Mouse (Mus musculus) limb, embryonic 15.5 days (tissue): Measurements from ENCODE around the gene Atp9a. TPM values are rescaled to one million over a fixed set of nuclear protein-coding genes. Genes with fewer than 3 reads are reported as not detected.

Experiments
- ATAC-seq: fragments of 200-750 bp; cut with Nextera tagmentation; 2 replicates; pipeline ENCODE4 v1.8.0; 2017; ENCODE audit warnings: low read depth, moderate TSS enrichment; ENCODE audit not compliant: insufficient number of reproducible peaks, low FRiP score, low TSS enrichment
- H3K27ac ChIP-seq: fragments of 300-500 bp; sonication (generic); 2 replicates; pipeline ENCODE4 v1.5.1; 2015; ENCODE audit warnings: moderate library complexity, mild to moderate bottlenecking, inconsistent platforms
- H3K27me3 ChIP-seq: fragments of 300-500 bp; sonication (generic); 2 replicates; pipeline ENCODE4 v1.6.1; 2015; ENCODE audit warnings: inconsistent platforms
- H3K36me3 ChIP-seq: fragments of 300-500 bp; sonication (generic); 2 replicates; pipeline ENCODE4 v1.6.1; 2015; ENCODE audit warnings: inconsistent platforms
- H3K4me1 ChIP-seq: fragments of 300-500 bp; sonication (generic); 2 replicates; pipeline ENCODE4 v1.6.1; 2015; ENCODE audit warnings: inconsistent platforms
- H3K4me2 ChIP-seq: fragments of 300-500 bp; sonication (generic); 2 replicates; pipeline ENCODE4 v1.6.1; 2015; ENCODE audit warnings: mild to moderate bottlenecking, inconsistent platforms
- H3K4me3 ChIP-seq: fragments of 300-500 bp; sonication (generic); 2 replicates; pipeline ENCODE4 v1.5.1; 2015; ENCODE audit warnings: mild to moderate bottlenecking, inconsistent platforms
- H3K9ac ChIP-seq: fragments of 300-500 bp; sonication (generic); 2 replicates; pipeline ENCODE4 v1.6.1; 2015; ENCODE audit warnings: inconsistent platforms
- H3K9me3 ChIP-seq: fragments of 300-500 bp; sonication (generic); 2 replicates; pipeline ENCODE4 v1.6.1; 2016; ENCODE audit warnings: inconsistent platforms
- WGBS: fragments of 180-500 bp; shearing (Covaris S2); methylation state at CpG from one replicate; pipeline ENCODE4 v1.1.7; 2015; 5-methylcytosine and 5-hydroxymethylcytosine counted together
- polyA plus RNA-seq: library from polyadenylated mRNA; unstranded; fragments of >200 nt; fragmentation: Nextera tagmentation; extraction: Ambion mirVana; gene quantifications from 2 replicates; pipeline ENCODE4 v1.2.1, GENCODE M21; 2015

Atp9a gene
- polyA plus RNA-seq, 1 experiment from 2014 or later: 24.6 TPM

DNA sequence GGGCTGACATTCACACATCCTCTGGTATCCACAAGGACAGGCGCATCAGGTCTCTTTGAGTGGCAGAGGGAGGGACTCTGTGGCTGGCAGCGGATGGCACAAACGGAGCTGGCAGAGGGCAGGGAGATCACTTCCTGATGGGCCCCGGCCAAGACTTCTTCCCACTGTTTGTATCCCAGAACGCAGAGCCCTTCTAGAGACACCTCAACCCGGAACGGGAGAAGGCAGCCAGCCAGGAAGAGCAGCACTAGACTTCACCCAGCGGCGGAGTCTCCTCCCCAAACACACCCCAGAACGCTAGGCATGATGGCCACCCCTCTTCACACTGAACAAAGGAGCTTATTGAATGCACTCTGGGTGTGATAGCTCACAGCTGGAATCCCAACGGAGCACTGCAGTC lies 8.2 kb downstream of the Atp9a start:
- no peak overlapping the region for H3K9ac ChIP-seq
- 62% methylated on average over 11 of the region's 11 CpGs for WGBS
- no peak for ATAC-seq

DNA sequence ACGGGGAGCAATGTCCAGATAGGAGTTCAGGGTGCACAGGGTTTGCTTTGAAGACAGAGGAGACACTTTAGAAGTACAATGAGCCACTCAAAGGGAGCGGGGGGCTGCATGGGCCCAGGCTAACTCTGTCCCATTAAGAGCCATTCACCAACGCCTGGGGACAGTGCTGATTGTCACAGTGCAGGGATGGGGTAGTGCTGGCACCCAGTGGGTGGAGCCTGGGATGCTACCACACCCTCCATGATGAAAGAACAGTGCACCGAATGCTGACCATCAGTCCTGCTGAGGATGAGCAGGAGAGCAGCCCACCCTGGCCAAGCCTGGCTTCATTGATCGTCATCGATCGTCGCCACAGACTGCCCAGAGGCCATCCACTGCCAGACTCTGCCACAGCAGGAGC lies 11.0 kb downstream of the Atp9a start:
- Histone ChIP-seq H3K9ac (no peak overlapping the region), H3K27ac (no peak overlapping the region), H3K4me3 (no peak overlapping the region), H3K27me3 (no peaks in the 10 kb centered on the region), H3K36me3 (no peaks in the 10 kb centered on the region; the same call in 1 of the 2 replicates), H3K9me3 (no peaks in the 10 kb centered on the region), H3K4me2 (no peak overlapping the region), H3K4me1 (0 out of 2 replicates have a peak, but pooled peaks cover 3% of the 10 kb centered on the region)
- 73% methylated on average over 8 of the region's 8 CpGs for whole genome bisulfite sequencing
- ATAC-seq: no peak

More for the DNA sequence above, 8.2 kb downstream of the Atp9a start:
- Histone ChIP-seq H3K4me1 (no peaks in the 10 kb centered on the region), H3K36me3 (no peaks in the 10 kb centered on the region), H3K27me3 (no peaks in the 10 kb centered on the region), H3K27ac (no peak overlapping the region), H3K4me2 (no peak overlapping the region), H3K9me3 (no peaks in the 10 kb centered on the region), H3K4me3 (no peak overlapping the region)

DNA sequence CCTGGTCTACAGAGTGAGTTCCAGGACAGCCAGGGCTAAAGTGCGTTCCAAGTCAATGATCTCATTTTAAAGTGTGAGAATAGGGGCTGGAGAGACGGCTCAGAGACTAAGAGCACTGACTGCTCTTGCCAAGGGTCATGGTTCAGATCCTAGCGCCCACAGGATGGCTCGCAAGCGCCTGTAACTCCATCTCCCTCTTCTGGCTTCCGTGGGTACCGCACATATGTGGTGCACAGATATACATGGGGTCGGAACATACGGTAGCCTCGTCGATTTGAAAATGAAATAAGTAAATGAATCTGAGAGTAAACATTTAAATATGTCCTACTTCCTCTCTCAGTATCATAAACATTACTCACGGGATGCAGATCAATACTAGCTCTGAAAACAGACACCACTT lies 12.5 kb downstream of the Atp9a start:
- no peaks in the 10 kb centered on the region for H3K9me3 ChIP-seq
- no peak overlapping the region for H3K4me3 ChIP-seq
- no peak overlapping the region for H3K9ac ChIP-seq
- H3K36me3 ChIP-seq: no peaks in the 10 kb centered on the region; the same call in 1 of the 2 replicates
- H3K27me3 ChIP-seq: no peaks in the 10 kb centered on the region
- H3K4me2 ChIP-seq: no peak overlapping the region
- no peak overlapping the region for H3K27ac ChIP-seq
- no peak for ATAC-seq
- WGBS: 84% methylated on average over 12 of the region's 12 CpGs
- H3K4me1 ChIP-seq: 0 out of 2 replicates have a peak, but pooled peaks cover 8% of the 10 kb centered on the region

DNA sequence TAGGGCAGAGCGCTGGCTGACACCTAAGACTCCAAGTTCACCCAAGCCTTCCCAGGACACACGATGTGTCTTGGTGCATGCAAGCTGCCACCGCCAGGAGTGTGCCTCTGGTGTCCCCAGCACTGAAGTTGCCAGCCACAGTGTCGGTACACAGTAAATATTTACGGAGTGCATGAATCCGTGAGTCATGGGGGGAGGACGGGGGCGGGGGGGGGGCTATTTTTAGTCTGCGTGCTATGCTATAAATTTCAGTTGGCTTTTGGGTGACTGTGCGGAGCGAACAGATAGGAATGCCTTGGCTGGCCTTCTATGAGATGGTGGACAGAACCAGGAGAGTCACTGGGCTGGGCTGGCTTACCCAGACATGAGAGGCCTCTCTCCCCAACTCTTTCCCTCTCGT lies 14.2 kb downstream of the Atp9a start:
- Histone ChIP-seq H3K4me3 (no peak overlapping the region), H3K36me3 (no peaks in the 10 kb centered on the region; the same call in 1 of the 2 replicates)
- no peak for ATAC-seq

DNA sequence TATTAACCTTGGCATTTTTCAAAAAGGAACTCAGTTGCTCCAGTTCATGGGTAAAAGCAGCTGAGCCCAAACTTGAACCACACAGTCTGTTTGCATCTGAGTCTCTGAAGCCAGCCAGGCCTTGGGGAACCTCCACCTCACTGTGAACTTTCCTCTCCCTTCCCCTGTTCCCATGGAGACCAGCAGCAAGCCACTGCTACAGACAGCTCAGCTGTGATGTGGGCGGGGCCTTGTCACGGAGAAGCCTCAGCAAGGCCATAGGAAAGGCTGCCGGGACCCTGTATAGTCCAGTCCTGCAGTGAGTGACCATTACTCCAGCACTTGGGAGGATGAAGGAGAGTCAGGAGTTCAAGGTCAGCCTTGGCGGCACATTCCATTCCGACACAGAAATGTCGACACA lies 16.2 kb downstream of the Atp9a start:
- 54% methylated on average over 6 of the region's 6 CpGs for WGBS
- no peak for ATAC-seq
- no peak overlapping the region for H3K4me2 ChIP-seq
- H3K9me3 ChIP-seq: no peaks in the 10 kb centered on the region
- 0 out of 2 replicates have a peak, but pooled peaks cover 8% of the 10 kb centered on the region for H3K4me1 ChIP-seq
- H3K27ac ChIP-seq: no peak overlapping the region
- no peaks in the 10 kb centered on the region; the same call in 1 of the 2 replicates for H3K36me3 ChIP-seq
- no peak overlapping the region for H3K4me3 ChIP-seq
- no peak overlapping the region for H3K9ac ChIP-seq
- no peaks in the 10 kb centered on the region for H3K27me3 ChIP-seq

More for the DNA sequence above, 14.2 kb downstream of the Atp9a start:
- Histone ChIP-seq H3K9me3 (no peaks in the 10 kb centered on the region), H3K27me3 (no peaks in the 10 kb centered on the region), H3K4me1 (0 out of 2 replicates have a peak, but pooled peaks cover 8% of the 10 kb centered on the region), H3K4me2 (no peak overlapping the region), H3K27ac (no peak overlapping the region), H3K9ac (no peak overlapping the region)
- WGBS: 63% methylated on average over 12 of the region's 12 CpGs

DNA sequence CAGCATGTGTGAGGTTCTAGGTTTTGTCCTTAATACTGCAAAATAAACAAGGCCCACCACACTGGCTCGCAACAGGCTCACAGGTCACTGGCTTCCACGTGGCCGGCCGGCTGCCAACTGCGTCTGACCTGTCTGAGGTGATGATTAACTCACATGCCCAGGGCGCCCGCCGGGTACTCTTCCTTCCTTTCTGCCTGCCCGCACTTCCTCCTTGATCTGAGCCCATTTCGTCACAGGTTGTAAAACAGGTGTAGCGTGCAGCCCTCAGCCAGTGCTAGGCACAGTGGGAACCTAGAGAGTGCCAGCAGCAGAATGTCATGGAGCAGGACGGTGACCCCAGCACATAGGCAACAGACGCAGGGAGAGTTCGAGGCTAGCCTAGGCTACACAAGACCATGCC lies 20.9 kb downstream of the Atp9a start:
- Histone ChIP-seq H3K9ac (no peak overlapping the region), H3K36me3 (no peaks in the 10 kb centered on the region), H3K9me3 (no peaks in the 10 kb centered on the region), H3K4me3 (no peak overlapping the region), H3K4me2 (no peak overlapping the region), H3K27me3 (no peaks in the 10 kb centered on the region), H3K4me1 (peaks cover 7% of the 10 kb centered on the region; the same call in 1 of the 2 replicates), H3K27ac (no peak overlapping the region)
- no peak for ATAC-seq
- 85% methylated on average over 14 of the region's 14 CpGs for WGBS

DNA sequence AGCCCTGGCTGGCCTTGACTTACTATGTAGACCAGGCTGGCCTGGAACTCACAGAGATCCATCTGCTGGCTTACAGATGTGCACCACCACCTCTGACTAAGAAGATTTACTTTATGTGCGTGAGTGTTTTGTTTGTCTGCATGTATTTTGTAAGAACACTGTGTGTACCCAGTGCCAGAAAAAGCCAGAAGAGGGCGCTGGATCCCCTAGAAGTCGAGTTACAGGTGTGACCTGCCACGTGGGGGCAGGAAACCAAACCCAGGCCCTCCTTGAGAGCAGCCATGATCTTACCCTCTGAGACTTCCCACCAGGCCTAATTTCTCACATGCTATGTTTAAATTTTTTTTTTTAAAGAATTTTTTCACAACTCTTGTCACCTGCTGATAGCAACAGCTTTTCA lies 22.5 kb downstream of the Atp9a start:
- no peak for ATAC-seq
- H3K9me3 ChIP-seq: no peaks in the 10 kb centered on the region
- no peak overlapping the region for H3K4me2 ChIP-seq
- H3K27ac ChIP-seq: no peak overlapping the region
- H3K9ac ChIP-seq: no peak overlapping the region
- peaks cover 3% of the 10 kb centered on the region; the same call in 1 of the 2 replicates for H3K4me1 ChIP-seq
- H3K36me3 ChIP-seq: no peaks in the 10 kb centered on the region
- H3K27me3 ChIP-seq: no peaks in the 10 kb centered on the region
- H3K4me3 ChIP-seq: no peak overlapping the region
- 71% methylated on average over 4 of the region's 4 CpGs for WGBS

DNA sequence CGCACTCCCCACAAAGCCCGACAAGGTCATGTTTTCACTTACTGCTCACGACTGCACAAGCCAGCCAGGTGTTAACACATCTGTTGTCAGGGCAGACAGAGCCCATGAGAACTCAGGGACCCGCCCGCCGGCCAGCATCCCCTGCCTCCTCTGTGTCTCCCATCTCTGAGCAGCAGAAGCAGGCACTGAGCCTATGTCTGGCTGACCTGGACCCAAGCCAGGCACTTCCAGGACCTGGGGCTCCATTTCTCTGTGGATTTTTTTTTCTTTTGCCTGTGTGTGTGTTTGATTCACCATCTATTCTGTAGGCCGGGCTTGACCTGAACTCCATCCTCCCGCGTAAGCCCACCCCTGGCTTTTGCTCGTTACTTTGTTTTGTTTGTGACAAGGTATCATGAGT lies 23.5 kb downstream of the Atp9a start:
- Histone ChIP-seq H3K9ac (no peak overlapping the region), H3K4me2 (no peak overlapping the region), H3K36me3 (no peaks in the 10 kb centered on the region), H3K27me3 (no peaks in the 10 kb centered on the region), H3K27ac (no peak overlapping the region), H3K4me1 (peaks cover 3% of the 10 kb centered on the region; the same call in 1 of the 2 replicates), H3K9me3 (no peaks in the 10 kb centered on the region), H3K4me3 (no peak overlapping the region)
- 58% methylated on average over 10 of the region's 10 CpGs for WGBS
- no peak for ATAC-seq

DNA sequence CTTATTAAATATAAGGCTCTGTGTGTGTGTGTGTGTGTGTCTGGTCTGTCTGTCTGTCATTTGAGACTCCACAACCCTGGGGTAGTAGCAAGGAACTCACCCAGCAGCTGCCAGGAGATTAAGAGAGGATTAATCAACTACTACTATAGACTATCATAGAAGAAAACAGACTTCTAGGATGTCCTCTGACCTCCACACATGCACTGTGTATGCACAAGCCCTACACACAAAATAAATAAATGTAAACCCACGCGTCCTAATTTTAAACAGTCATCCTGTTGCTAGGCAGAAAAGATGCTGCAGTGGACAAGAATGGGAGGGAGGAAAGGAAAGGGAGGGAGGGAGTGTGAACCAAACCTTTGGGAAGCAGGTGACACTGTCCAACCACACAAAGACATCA lies 23.9 kb downstream of the Atp9a start:
- H3K4me3 ChIP-seq: no peak overlapping the region
- no peak overlapping the region for H3K27ac ChIP-seq
- 78% methylated on average over 2 of the region's 2 CpGs for WGBS
- H3K36me3 ChIP-seq: no peaks in the 10 kb centered on the region
- no peak for ATAC-seq
- peaks cover 3% of the 10 kb centered on the region; the same call in 1 of the 2 replicates for H3K4me1 ChIP-seq
- H3K9me3 ChIP-seq: no peaks in the 10 kb centered on the region
- H3K27me3 ChIP-seq: no peaks in the 10 kb centered on the region
- H3K9ac ChIP-seq: no peak overlapping the region
- H3K4me2 ChIP-seq: no peak overlapping the region

DNA sequence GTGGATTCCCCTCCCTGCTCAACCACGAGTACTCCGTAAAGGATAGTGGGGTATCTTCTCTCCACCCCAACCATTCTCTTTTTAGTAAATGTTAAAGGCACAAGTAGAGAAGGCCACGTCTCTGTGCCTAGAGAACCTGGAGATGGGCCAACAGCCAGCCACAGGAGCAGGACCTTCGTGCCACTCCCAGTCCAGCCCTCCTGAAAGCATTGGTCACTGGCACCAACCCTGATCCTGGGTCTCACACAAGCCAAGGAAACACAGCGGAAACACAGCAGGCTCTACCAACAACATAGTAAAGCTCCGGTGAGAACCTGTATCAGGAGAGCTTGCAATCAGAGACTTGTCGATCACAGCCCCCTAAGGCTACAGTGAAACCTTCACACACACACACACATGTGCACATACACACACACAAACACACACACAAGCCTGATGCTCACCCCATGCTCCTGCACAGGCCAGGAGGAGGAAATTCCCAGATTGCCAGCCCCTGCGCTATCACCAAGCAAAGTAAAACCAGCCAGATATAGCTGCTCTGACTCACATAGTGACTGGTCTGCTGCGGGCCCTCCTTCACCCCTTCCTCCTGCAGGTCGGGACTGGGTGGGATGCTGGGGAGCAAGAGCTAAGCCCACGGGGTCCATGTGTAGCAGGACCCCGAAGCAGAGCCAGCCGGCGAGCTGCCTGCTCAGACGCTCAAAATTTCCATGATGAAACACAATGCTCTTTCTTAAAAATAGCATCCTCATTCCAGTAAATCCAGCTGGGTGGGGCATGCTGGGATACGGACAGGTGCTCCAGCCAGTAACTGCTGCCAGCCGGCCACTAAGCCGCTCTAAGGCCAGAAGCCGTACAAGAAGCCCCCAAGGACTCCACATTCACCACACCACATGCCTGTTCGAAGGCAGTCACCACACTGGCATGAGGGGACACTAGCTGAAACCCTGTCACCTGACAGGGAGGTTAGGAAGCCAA lies 29.7 kb downstream of the Atp9a start:
- H3K27me3 ChIP-seq: no peaks in the 10 kb centered on the region
- ATAC-seq: peak; percentile 27; the same call in 1 of the 2 replicates
- H3K9ac ChIP-seq: no peak overlapping the region
- peaks cover 11% of the 10 kb centered on the region; the same call in 1 of the 2 replicates for H3K36me3 ChIP-seq
- H3K4me2 ChIP-seq: no peak overlapping the region
- H3K27ac ChIP-seq: 0 out of 2 replicates have a peak overlapping the region, but pooled peaks have one; percentile 17
- 67% methylated on average over 20 of the region's 20 CpGs for WGBS
- H3K4me3 ChIP-seq: no peak overlapping the region
- H3K9me3 ChIP-seq: no peaks in the 10 kb centered on the region
- H3K4me1 ChIP-seq: 0 out of 2 replicates have a peak, but pooled peaks cover 3% of the 10 kb centered on the region

DNA sequence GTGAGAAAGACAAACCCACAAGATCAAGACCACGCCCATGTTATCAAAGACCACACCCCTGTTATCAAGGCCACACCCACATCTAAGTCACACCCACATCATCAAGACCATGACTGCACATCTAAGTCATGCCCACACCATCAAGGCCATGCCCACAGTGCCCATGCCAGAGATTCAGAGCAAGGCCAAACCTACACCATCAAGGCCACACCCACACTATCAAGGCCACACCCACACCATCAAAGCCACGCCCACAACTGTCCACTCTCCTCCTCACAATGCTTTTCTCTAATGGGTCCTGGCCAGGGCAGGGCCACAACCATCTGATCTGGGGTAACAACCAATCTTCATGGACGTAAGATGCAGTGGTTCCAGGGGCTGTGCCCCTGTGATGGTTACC lies 31.2 kb downstream of the Atp9a start:
- no peak overlapping the region for H3K4me2 ChIP-seq
- 81% methylated on average over 3 of the region's 3 CpGs for whole genome bisulfite sequencing
- 0 out of 2 replicates have a peak, but pooled peaks cover 3% of the 10 kb centered on the region for H3K4me1 ChIP-seq
- no peaks in the 10 kb centered on the region for H3K27me3 ChIP-seq
- H3K9ac ChIP-seq: no peak overlapping the region
- no peak overlapping the region for H3K27ac ChIP-seq
- peaks cover 16% of the 10 kb centered on the region for H3K36me3 ChIP-seq
- peak; percentile 47; the same call in 1 of the 2 replicates for ATAC-seq
- no peaks in the 10 kb centered on the region for H3K9me3 ChIP-seq
- no peak overlapping the region for H3K4me3 ChIP-seq

DNA sequence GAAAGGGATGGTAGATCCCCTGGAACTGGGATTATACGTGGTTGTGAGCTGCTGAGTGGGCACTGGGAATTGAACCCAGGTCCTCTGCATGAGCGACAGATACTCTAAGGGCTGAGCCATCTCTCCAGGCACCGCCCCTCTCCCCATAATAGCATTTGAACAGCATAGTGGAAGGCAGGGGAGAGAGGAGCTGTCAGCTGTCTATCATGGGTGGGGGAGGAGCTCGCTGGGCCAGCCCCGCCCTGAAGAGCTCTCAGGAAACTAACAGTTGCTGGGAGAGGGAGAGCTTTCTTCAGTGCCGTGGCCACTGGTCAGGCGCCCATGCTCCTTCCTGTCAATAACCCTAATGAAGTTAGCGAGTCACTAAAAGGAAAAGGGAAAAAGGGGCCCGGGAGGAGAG lies 34.4 kb downstream of the Atp9a start:
- Histone ChIP-seq H3K36me3 (peaks cover 29% of the 10 kb centered on the region), H3K9ac (no peak overlapping the region), H3K4me1 (0 out of 2 replicates have a peak, but pooled peaks cover under 1% of the 10 kb centered on the region), H3K9me3 (no peaks in the 10 kb centered on the region), H3K27ac (no peak overlapping the region), H3K27me3 (no peaks in the 10 kb centered on the region), H3K4me3 (no peak overlapping the region), H3K4me2 (no peak overlapping the region)
- 48% methylated on average over 9 of the region's 9 CpGs for WGBS
- no peak for ATAC-seq
